Mouse (Mus musculus): Measurements from ENCODE around the gene B4gat1. TPM values are rescaled to one million over a fixed set of nuclear protein-coding genes. Genes with fewer than 3 reads are reported as not detected.
A peak's percentile ranks its signal among the peaks of the same experiment; 100 is the strongest.
"Not testable (repeated sequence)": the region's sequence is repeated elsewhere in the genome, so short reads cannot be mapped to it uniquely, and the experiment has no call there.

B4gat1 gene
- total and polyA plus RNA-seq, 2 experiments: 11.8 to 20.1 TPM

GRCm38 (mm10) chr19:5085145-5085863 is 46.7 kb downstream of the B4gat1 start, which contains the start of gene Tmem151a:
TSS of gene Tmem151a (minus strand) at chr19:5085531.
- Histone ChIP-seq H3K27ac (replicated peaks; ENCODE audit: insufficient read depth, low read depth, low read length) (no peak within 1 kb of the TSS), H3K4me3 (ENCODE audit: insufficient read depth, low read depth, low read length) (peak within 1 kb of the TSS; percentile 69), H3K79me2 (ENCODE audit: control insufficient read depth, insufficient read depth, low read length) (no peaks in the 10 kb centered on the region), H3K36me3 (ENCODE audit: control insufficient read depth, insufficient read depth, low read length) (no peaks in the 10 kb centered on the region), H3K4me1 (ENCODE audit: control insufficient read depth, insufficient read depth, low read length) (peaks cover 11% of the 10 kb centered on the region), H3K9ac (ENCODE audit: low read depth, low read length) (peak within 1 kb of the TSS; percentile 71), H3K27me3 (ENCODE audit: control insufficient read depth, insufficient read depth, low read length) (peaks cover 16% of the 10 kb centered on the region)
- TF ChIP-seq CTCF (IDR thresholded peaks at IDR 0.05; ENCODE audit: low read depth, low read length): no peak
- no peak for TF ChIP-seq POLR2A (IDR thresholded peaks at IDR 0.05; ENCODE audit: extremely low read depth, insufficient read depth, low read length)
- peak; percentile 28 for DNase-seq (ENCODE audit: extremely low read depth, low read depth, low spot score)
- WGBS: 1% methylated on average over 68 of the region's 69 CpGs

- H3K27ac ChIP-seq (replicated peaks; ENCODE audit: insufficient read depth, low read depth, low read length); DNase-seq (ENCODE audit: extremely low read depth, low read depth, low spot score); H3K79me2 ChIP-seq (ENCODE audit: control insufficient read depth, insufficient read depth, low read length); H3K36me3 ChIP-seq (ENCODE audit: control insufficient read depth, insufficient read depth, low read length); H3K9ac ChIP-seq (ENCODE audit: low read depth, low read length); H3K4me3 ChIP-seq (ENCODE audit: insufficient read depth, low read depth, low read length): not testable (repeated sequence)
- 45% methylated on average over 4 of the region's 4 CpGs for WGBS
- Histone ChIP-seq H3K27me3 (ENCODE audit: control insufficient read depth, insufficient read depth, low read length) (peaks cover 16% of the 10 kb centered on the region), H3K4me1 (ENCODE audit: control insufficient read depth, insufficient read depth, low read length) (peaks cover 11% of the 10 kb centered on the region)
Observed at GRCm38 (mm10) chr19:5086533-5086932, 47.9 kb downstream of the B4gat1 start.

DNA sequence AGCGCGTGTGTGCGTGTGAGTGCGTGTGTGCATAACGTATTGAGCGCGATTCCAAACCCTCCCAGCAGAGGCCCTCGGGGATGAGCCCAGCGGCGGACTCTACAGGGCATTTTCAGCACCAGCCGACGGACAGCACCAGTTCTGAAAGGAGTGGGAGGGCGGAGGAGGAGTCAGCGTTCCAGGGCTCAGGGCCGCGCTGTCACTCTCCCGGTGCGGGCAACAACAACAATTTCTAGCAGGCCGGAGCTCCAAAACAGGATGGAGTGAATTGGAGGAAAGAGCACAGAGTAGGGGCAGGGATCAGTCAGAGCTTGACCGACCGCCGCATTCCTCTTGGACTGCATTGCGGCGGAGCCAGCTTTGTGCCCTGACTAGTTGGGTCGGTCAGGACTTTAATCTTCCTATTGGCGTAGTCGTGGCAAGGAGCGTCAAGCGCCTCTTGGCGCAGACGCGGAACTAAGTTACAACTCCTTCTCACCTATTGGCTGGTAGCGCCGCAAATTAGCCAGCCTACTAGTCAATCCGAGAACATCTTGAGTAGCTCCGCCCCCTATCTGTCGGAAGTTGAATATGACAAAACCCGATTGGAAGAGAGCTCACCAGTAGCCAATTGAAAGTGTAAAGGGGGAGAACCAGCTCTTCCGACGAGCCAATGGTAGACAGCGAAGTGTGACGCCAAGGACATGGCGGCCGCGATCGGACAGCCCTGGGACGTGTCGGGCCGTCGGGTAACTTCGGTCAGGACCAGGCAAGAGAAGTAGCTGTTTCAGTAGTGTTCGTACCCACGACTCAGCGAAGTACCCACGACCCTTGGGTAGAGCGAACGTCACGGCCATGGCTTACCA is 49.5 kb downstream of the B4gat1 start, which contains the start of gene Yif1a:
Yif1a (plus strand) TSS at position 655 of the 845 bp plus-strand sequence.
- H3K36me3 ChIP-seq (ENCODE audit: control insufficient read depth, insufficient read depth, low read length): no peaks in the 10 kb centered on the region
- peaks cover 7% of the 10 kb centered on the region; the same call in 1 of the 2 replicates for H3K27me3 ChIP-seq (ENCODE audit: control insufficient read depth, insufficient read depth, low read length)
- under 1% methylated on average over 58 of the region's 58 CpGs for whole genome bisulfite sequencing
- DNase-seq (ENCODE audit: extremely low read depth, low read depth, low spot score): peak; percentile 100
- peaks cover 11% of the 10 kb centered on the region for H3K4me1 ChIP-seq (ENCODE audit: control insufficient read depth, insufficient read depth, low read length)
- H3K27ac ChIP-seq (replicated peaks; ENCODE audit: insufficient read depth, low read depth, low read length): peak within 1 kb of the TSS; percentile 77
- TF ChIP-seq CTCF (IDR thresholded peaks at IDR 0.05; ENCODE audit: low read depth, low read length): peak; percentile 77
- TF ChIP-seq POLR2A (IDR thresholded peaks at IDR 0.05; ENCODE audit: extremely low read depth, insufficient read depth, low read length): peak; percentile 80
- peak within 1 kb of the TSS; percentile 78 for H3K4me3 ChIP-seq (ENCODE audit: insufficient read depth, low read depth, low read length)
- H3K9ac ChIP-seq (ENCODE audit: low read depth, low read length): peak within 1 kb of the TSS; percentile 80
- H3K79me2 ChIP-seq (ENCODE audit: control insufficient read depth, insufficient read depth, low read length): no peaks in the 10 kb centered on the region

GRCm38 (mm10) chr19:5089324-5089723 is 50.7 kb downstream of the B4gat1 start:
- Histone ChIP-seq H3K9ac (ENCODE audit: low read depth, low read length) (peak overlapping the region; percentile 10; the same call in 1 of the 2 replicates), H3K4me3 (ENCODE audit: insufficient read depth, low read depth, low read length) (peak overlapping the region; percentile 78; the same call in 1 of the 2 replicates), H3K4me1 (ENCODE audit: control insufficient read depth, insufficient read depth, low read length) (peaks cover 11% of the 10 kb centered on the region), H3K27me3 (ENCODE audit: control insufficient read depth, insufficient read depth, low read length) (peaks cover 4% of the 10 kb centered on the region; the same call in 1 of the 2 replicates), H3K79me2 (ENCODE audit: control insufficient read depth, insufficient read depth, low read length) (no peaks in the 10 kb centered on the region), H3K36me3 (ENCODE audit: control insufficient read depth, insufficient read depth, low read length) (no peaks in the 10 kb centered on the region), H3K27ac (replicated peaks; ENCODE audit: insufficient read depth, low read depth, low read length) (no peak overlapping the region)
- WGBS: 91% methylated on average over 4 of the region's 4 CpGs
- DNase-seq (ENCODE audit: extremely low read depth, low read depth, low spot score): no peak
- TF ChIP-seq POLR2A (IDR thresholded peaks at IDR 0.05; ENCODE audit: extremely low read depth, insufficient read depth, low read length): no peak
- TF ChIP-seq CTCF (IDR thresholded peaks at IDR 0.05; ENCODE audit: low read depth, low read length): no peak

Other genes with a start within 250 kb of the B4gat1 start
- 58.4 and 67.7 TPM in 2 replicates for gene Rbm4, start 244.9 kb upstream of the B4gat1 start, total RNA-seq (2014; rRNA removed)
- 25.7 and 32.8 TPM in 2 replicates for gene Rbm4, start 244.9 kb upstream of the B4gat1 start, polyA plus RNA-seq (2012; rRNA removed)
- 4.8 and 9.9 TPM in 2 replicates for gene Gm21992, start 227.2 kb upstream of the B4gat1 start, total RNA-seq (2014; rRNA removed)
- 22.3 and 23.6 TPM in 2 replicates for gene Gm21992, start 227.2 kb upstream of the B4gat1 start, polyA plus RNA-seq (2012; rRNA removed)
- 9.0 and 12.6 TPM in 2 replicates for gene Rbm14, start 227.2 kb upstream of the B4gat1 start, total RNA-seq (2014; rRNA removed)
- 18.4 and 26.1 TPM in 2 replicates for gene Rbm14, start 227.2 kb upstream of the B4gat1 start, polyA plus RNA-seq (2012; rRNA removed)
- 146 and 174 TPM in 2 replicates for gene Ccs, start 199.5 kb upstream of the B4gat1 start, total RNA-seq (2014; rRNA removed)
- gene Ccs, start 199.5 kb upstream of the B4gat1 start, polyA plus RNA-seq (2012; rRNA removed): 245 and 254 TPM in 2 replicates
- gene Ccdc87, start 199.5 kb upstream of the B4gat1 start, total RNA-seq (2014; rRNA removed): not detected in 2 replicates
- gene Ccdc87, start 199.5 kb upstream of the B4gat1 start, polyA plus RNA-seq (2012; rRNA removed): not detected in 2 replicates
- 44.1 and 55.0 TPM in 2 replicates for gene Ctsf, start 183.7 kb upstream of the B4gat1 start, total RNA-seq (2014; rRNA removed)
- 69.4 and 88.9 TPM in 2 replicates for gene Ctsf, start 183.7 kb upstream of the B4gat1 start, polyA plus RNA-seq (2012; rRNA removed)
- gene Actn3, start 160.9 kb upstream of the B4gat1 start, total RNA-seq (2014; rRNA removed): 1.1 TPM in 1 of 2 replicates, not detected in the other
- 0.11 TPM in 1 of 2 replicates, not detected in the other for gene Actn3, start 160.9 kb upstream of the B4gat1 start, polyA plus RNA-seq (2012; rRNA removed)
- 2.5 and 3.4 TPM in 2 replicates for gene Zdhhc24, start 160.2 kb upstream of the B4gat1 start, total RNA-seq (2014; rRNA removed)
- 4.8 and 7.7 TPM in 2 replicates for gene Zdhhc24, start 160.2 kb upstream of the B4gat1 start, polyA plus RNA-seq (2012; rRNA removed)
- 0.65 and 0.87 TPM in 2 replicates for gene Bbs1, start 132.2 kb upstream of the B4gat1 start, total RNA-seq (2014; rRNA removed)
- gene Bbs1, start 132.2 kb upstream of the B4gat1 start, polyA plus RNA-seq (2012; rRNA removed): 0.73 and 0.95 TPM in 2 replicates
- gene Dpp3, start 110.5 kb upstream of the B4gat1 start, total RNA-seq (2014; rRNA removed): 52.1 and 69.7 TPM in 2 replicates
- 121 and 122 TPM in 2 replicates for gene Dpp3, start 110.5 kb upstream of the B4gat1 start, polyA plus RNA-seq (2012; rRNA removed)
- gene Peli3, start 95.7 kb upstream of the B4gat1 start, total RNA-seq (2014; rRNA removed): 1.0 and 3.4 TPM in 2 replicates
- 1.4 and 2.6 TPM in 2 replicates for gene Peli3, start 95.7 kb upstream of the B4gat1 start, polyA plus RNA-seq (2012; rRNA removed)
- gene Mrpl11, start 76.7 kb upstream of the B4gat1 start, total RNA-seq (2014; rRNA removed): 40.0 and 46.4 TPM in 2 replicates
- gene Mrpl11, start 76.7 kb upstream of the B4gat1 start, polyA plus RNA-seq (2012; rRNA removed): 27.6 and 30.7 TPM in 2 replicates
- gene Npas4, start 48.5 kb upstream of the B4gat1 start, total RNA-seq (2014; rRNA removed): not detected in 2 replicates
- not detected in 2 replicates for gene Npas4, start 48.5 kb upstream of the B4gat1 start, polyA plus RNA-seq (2012; rRNA removed)
- gene Slc29a2, start 15.0 kb upstream of the B4gat1 start, total RNA-seq (2014; rRNA removed): 0.28 and 0.34 TPM in 2 replicates
- gene Slc29a2, start 15.0 kb upstream of the B4gat1 start, polyA plus RNA-seq (2012; rRNA removed): 1.7 and 2.3 TPM in 2 replicates
- gene AC124502.3, start 65 bp downstream of the B4gat1 start, total RNA-seq (2014; rRNA removed): 2.1 and 3.7 TPM in 2 replicates
- 0.07 and 0.09 TPM in 2 replicates for gene AC124502.3, start 65 bp downstream of the B4gat1 start, polyA plus RNA-seq (2012; rRNA removed)
- gene Brms1, start 2.5 kb downstream of the B4gat1 start, total RNA-seq (2014; rRNA removed): 13.2 and 13.8 TPM in 2 replicates
- 22.6 TPM in 2 replicates for gene Brms1, start 2.5 kb downstream of the B4gat1 start, polyA plus RNA-seq (2012; rRNA removed)
- 0.09 and 0.20 TPM in 2 replicates for gene Rin1, start 11.7 kb downstream of the B4gat1 start, total RNA-seq (2014; rRNA removed)
- 0.40 and 0.78 TPM in 2 replicates for gene Rin1, start 11.7 kb downstream of the B4gat1 start, polyA plus RNA-seq (2012; rRNA removed)
- gene Cd248, start 29.3 kb downstream of the B4gat1 start, total RNA-seq (2014; rRNA removed): 0.18 and 0.54 TPM in 2 replicates
- 0.57 and 0.98 TPM in 2 replicates for gene Cd248, start 29.3 kb downstream of the B4gat1 start, polyA plus RNA-seq (2012; rRNA removed)
- under 0.01 TPM in 2 replicates for gene Tmem151a, start 46.7 kb downstream of the B4gat1 start, total RNA-seq (2014; rRNA removed)
- 0.24 and 0.26 TPM in 2 replicates for gene Tmem151a, start 46.7 kb downstream of the B4gat1 start, polyA plus RNA-seq (2012; rRNA removed)
- 79.3 and 85.7 TPM in 2 replicates for gene Yif1a, start 49.7 kb downstream of the B4gat1 start, total RNA-seq (2014; rRNA removed)
- 188 and 215 TPM in 2 replicates for gene Yif1a, start 49.7 kb downstream of the B4gat1 start, polyA plus RNA-seq (2012; rRNA removed)
- gene Cnih2, start 59.7 kb downstream of the B4gat1 start, total RNA-seq (2014; rRNA removed): not detected in 2 replicates
- gene Cnih2, start 59.7 kb downstream of the B4gat1 start, polyA plus RNA-seq (2012; rRNA removed): 0.12 and 0.19 TPM in 2 replicates
- gene Rab1b, start 68.2 kb downstream of the B4gat1 start, total RNA-seq (2014; rRNA removed): 82.1 and 98.7 TPM in 2 replicates
- 165 and 169 TPM in 2 replicates for gene Rab1b, start 68.2 kb downstream of the B4gat1 start, polyA plus RNA-seq (2012; rRNA removed)
- gene Klc2, start 79.7 kb downstream of the B4gat1 start, total RNA-seq (2014; rRNA removed): 2.4 and 4.6 TPM in 2 replicates
- 8.7 and 12.3 TPM in 2 replicates for gene Klc2, start 79.7 kb downstream of the B4gat1 start, polyA plus RNA-seq (2012; rRNA removed)
- gene Pacs1, start 234.3 kb downstream of the B4gat1 start, total RNA-seq (2014; rRNA removed): 1.1 and 3.3 TPM in 2 replicates
- 2.4 and 3.0 TPM in 2 replicates for gene Pacs1, start 234.3 kb downstream of the B4gat1 start, polyA plus RNA-seq (2012; rRNA removed)